Mouse (Mus musculus): ENCODE results near the gene Eomes.

The Eomes gene

DNA sequence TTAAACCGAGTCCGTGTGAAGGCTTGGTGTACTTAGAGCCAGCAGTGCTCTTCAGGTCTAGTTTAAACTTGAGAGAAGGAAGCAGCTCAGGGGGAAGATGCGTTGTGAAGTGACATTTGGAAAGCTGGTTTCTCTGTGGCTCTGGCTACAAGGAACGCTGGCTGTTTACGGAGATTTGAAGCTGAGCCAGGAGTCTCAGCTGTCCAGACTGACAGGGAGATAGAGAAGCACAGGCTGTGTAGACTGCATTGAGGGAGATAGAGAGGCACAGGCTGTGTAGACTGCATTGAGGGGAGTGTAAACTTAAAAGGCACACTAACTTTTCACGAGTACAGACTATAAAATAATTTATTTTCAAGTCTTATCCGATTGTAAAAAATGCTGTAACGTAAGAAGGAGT lies 42.0 kb downstream of the Eomes start:
- no peak for DNase-seq

DNA sequence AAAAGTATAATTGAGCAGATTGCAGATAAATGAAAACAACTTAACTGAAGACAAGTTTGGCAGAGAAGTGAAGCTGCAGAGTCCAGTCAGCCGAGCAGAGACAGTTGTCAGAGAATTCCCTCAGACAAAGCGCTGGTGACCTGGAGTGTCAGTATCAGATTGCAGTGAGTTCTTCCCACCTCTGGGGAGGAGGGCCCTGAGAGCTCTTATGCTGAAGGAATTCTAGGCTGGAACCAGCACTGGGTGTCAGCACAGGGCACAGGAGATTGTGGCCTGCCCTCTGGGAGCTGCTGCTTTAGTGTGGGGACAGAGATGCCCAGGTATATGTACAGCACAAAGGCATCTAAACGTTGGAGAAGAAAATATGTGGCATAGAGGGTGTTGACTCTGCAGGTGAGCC lies 42.8 kb downstream of the Eomes start:
- DNase-seq = no peak

DNA sequence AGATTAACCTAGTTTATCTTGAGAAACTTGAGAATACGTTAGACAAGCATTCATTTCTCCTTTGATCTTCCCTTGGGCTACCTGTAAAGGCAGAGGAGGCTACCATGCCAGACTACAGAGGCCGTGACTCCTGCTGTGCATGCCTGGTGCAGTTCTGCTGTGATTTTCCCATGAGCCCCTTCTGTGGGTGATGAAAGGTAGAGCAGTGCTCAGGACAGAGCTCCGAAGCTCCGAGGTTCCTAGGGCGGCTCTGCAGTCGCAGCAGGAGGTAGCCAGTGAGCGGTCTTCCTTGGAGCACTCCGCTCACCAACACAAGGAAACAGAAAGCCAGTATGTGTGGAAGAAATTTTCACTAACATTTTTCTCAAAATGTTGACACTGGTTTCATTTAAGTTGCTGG lies 43.6 kb downstream of the Eomes start:
- DNase-seq = no peak

DNA sequence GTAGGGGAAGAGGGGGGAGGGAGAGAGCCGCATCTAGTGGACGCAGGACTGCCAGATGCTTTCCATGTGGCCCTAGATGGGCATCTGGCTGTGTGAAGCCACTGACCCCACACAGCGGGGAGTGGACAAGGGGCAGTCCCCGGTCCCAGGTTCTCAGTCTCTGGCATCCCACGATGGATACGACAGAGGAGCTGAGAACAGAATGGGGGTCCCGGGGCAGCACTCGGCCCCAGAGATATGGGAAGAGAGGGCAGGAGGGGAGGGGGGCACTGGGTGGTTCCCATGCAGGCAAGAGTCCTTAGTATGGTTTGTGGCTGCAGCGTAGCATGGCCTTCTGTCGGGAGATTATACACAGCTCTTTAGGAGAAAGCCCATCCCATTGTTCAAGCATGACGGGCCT lies 45.7 kb downstream of the Eomes start:
- no peak for DNase-seq

DNA sequence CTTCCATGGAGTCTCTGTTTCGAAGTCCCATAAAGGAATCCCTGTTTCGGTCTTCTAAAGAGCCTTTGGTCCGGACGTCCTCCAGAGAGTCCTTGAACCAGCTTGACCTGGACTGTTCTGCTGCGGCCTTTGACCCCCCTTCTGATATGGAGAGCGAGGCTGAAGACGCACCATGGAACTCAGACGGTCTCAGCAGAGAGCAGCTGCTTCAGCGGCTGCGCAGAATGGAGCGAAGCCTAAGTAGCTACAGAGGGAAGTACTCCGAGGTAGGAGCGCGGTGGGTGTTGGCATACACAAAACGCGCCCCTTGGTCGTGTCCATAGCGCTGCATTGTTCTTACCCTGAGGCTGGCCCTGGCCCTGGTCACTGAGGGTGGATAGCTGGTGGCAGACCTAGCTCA lies 49.0 kb downstream of the Eomes start:
- no peak for DNase-seq

DNA sequence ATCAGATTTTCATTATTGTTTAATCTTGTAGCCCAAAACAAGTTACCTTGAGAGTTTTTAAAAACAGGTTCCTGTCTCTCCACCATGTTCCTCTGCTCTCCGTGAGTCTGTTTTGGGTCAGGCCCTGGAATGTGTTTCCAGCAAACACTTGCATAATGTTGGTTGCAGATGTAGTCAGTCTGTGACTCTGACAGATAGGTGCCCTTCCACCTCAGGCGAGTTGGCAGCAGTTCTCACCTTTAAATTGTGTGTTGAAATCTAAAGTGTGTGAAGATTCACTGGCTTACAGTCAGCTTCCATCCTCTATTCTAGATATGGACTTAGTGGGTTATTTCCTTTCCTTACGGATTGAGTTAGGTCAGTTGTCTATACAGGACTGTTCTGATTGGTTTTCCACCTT lies 51.8 kb downstream of the Eomes start:
- no peak for DNase-seq

DNA sequence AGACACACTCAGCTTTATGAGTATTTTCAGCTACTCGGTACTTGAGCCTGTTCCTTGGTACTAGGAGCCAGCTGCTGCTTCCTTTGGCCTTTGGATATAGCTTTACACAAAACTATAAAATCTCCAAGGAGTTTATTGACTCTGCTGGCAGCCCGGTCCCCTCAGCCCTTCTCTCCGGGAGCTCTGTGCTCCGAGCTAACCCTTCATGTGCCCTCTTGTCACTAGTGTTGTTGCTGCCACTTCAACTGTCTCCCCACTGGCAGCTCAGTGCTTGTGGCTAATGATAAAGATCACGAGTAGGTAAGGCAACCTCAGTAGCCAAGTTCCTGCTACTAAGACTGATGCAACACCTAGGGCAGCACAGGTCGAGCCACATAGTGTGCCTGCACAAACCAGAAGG lies 52.7 kb downstream of the Eomes start:
- DNase-seq = peak in 1 of 2 experiments; percentile 26

DNA sequence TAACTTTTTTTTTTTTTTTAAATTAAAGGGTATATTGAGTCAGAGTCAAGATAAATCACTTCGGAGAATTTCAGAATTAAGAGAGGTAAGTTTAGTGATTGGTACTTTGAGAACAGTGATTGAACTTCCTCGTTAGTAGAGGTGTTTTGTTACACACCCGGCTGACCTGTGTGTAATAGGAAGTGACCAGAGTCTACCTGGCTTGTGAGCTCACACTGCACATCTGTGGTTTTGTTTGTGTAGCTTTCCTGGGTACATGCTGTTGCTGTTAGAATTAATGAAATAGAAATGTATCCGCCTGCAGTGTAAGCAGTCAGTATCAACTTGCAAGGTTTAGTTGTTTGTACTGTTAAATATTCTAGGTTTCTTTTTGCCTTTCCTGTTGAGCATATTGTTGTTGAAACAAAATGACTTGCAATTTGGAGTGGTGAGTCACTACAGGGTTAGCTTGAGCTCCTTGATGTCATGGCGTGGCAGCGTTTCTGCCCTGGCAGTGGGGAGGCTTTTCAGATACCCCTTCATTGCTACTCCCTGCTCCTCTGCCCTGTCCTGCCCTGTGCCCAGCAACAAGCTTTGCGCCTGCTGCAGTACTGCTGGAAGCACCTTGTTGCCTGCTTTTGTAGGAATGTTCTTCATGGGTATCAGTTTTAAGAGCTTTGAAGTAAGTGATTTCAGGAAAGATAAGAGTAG lies 54.6 kb downstream of the Eomes start:
- DNase-seq = no peak
